Mouse (Mus musculus) adrenal gland, adult 8-10 months (tissue): Measurements from ENCODE around the gene Olfr522. TPM values are rescaled to one million over a fixed set of nuclear protein-coding genes. Genes with fewer than 3 reads are reported as not detected.

Experiments
- DNase-seq: peaks from one replicate; pipeline ENCODE4 v3.0.0; 2022
- total RNA-seq, 4 experiments: library from RNA; stranded (reverse); gene quantifications; 2 replicates each; pipeline ENCODE4 v1.2.4; 2022

Gene Olfr522
- not detected for total RNA-seq

DNA sequence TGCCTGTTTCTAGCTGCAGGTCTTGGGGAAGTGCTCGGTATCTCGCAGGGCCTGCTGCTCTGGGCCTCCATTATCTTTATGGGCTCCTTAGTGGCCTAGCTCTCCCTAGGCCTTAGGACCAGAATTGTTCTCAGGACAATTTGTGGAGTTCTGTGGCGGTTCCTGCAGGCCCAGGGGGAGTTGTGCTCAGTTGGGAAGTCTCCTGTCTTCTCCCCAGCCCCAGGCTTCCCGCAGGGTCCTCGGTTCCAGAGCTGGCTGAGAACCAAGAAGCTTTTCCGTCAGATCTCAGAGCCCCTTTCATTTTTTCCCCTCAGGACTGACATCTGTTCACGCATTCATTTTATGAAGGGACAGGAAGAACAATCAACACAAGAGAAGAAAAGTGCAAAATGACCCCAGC, at the start of gene Olfr522:
TSS of gene Olfr522 (minus strand) at position 101 of the 400 bp plus-strand sequence.
- no peak for DNase-seq

DNA sequence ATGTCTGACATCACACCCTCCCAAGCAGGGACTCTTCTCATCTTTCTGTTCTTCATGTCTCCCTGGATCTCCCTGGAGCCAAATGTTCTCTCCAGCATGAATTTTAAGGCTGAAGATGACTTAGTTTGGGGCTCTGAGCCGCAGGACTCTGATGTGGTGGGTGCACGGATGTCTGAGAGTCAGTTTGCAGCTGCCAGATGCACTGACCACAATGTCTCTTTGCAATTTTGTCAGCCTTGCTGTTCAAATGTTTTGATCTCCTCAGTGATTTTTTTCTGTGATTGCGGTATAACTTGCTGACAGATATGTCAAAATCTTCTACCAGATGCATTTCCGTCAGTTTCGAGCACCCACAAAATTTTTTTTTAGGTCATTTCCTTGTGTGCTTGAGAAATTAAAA, 49.3 kb upstream of the Olfr522 start:
- DNase-seq: no peak

DNA sequence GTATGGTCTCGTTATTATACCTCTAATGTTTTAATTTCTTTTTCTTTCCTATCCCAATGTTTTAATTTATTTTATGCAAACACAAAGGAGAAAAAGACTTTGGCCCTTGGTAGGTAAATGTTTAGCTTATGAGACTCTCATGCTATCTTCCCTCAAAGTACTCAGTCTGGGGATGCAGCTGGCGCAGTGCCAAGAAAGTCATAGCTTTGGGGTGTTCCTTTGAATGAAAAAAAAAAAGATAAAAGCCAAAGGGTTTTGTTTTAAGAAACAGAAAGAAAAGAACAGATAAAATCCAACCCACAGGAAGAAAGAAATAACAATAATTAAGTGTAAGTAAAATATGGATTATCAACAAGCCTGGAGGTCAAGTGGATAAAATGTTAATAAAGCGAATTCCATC, 44.1 kb upstream of the Olfr522 start:
- no peak for DNase-seq

DNA sequence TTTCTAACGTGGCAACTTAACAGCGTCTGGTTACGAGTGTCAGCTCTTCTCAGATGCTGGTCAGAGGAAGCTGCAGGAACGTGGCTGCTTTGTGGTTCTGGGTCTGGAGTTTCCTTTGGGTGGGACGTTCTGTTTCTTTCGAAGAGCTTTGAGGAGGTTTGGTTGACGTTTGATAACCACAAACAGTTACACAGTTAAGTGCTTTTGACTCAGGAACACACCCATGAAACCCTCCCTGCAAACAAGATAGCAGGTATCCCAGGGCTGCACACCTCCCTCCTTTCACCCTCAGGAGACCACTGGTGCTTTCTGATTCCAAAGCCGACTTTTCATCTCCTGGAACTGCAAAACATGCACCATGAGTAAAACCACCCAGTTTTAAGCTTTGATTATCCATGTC, 43.6 kb upstream of the Olfr522 start:
- no peak for DNase-seq

DNA sequence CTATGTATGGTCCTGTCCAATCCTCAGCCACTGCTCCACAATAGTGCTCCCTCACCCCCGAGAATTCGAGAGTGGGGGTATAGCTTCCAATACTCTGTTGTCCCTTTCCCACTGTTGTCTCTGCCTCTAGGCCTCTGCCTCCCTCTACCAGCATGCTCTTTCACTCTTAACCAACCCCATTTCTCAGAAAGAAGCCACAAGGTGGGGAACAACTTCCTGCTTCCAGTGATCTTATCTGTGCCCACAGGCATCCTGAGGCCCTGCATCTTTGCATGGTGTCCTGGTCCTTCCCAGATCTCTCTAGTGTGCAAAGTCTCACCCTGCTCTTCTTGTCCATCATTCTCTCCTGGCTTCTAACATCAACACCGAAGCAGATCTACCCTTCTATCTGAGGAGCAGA, 42.3 kb upstream of the Olfr522 start:
- DNase-seq: no peak

DNA sequence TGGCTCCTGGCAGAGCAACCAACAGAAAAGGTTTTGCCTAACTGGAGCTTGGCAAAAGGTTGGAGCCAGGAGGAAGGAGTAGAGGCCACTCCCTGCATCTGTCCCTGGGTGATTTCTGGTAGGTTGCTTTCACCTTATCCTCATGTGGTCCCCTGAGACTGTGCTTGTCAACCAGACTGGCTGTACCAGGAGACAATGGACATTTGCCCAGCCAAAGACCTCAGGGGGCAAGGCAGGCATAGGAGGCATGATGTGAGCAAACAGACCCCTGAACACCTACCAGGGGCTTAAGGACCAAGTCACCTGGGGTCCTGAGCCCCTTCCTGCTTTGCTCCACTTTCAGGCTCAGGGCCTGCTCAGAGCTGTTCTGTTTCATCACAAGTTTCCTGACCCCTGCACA, 41.3 kb upstream of the Olfr522 start, which contains the start of gene Olfr524:
TSS of gene Olfr524 (minus strand) at position 101 of the 400 bp plus-strand sequence.
- DNase-seq: no peak

DNA sequence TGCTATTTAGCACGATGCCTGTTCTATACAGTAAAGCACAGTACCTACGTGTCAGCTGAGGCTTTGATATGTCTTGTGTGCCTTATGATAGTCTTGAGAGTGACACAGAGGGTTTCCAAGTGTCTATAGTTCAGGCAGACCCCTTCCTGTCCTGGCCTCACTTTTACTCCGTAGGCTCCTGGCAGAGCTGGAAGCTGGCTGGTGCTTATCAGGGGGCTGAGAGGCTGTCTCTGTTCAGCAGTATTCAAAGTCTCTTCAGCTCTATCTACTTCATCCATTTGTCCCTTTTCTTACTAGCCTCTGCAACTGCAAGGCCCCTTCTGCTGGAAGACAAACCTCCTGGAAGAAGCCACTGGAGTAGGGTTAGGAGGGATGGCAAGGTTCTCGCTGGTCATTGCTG, 36.5 kb upstream of the Olfr522 start:
- DNase-seq: no peak

DNA sequence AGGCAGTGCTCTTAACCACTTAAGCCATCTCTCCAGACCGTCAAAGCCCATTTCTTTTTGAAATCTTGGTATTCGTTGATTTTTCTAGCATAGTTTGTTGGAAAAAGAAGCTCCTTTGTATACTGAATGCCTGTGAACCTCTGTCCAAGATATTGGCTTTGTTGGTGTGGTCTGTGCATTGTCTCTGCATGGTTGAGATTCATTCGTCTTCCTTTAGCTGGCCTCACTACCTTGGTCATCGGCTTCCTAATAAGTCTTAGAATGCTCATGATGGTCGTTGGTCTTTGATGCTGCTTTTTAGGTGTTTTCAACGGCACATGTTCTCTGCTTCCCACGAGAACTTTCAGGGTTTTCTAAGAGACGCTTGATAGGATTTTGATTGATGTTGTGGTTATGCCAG, 31.4 kb upstream of the Olfr522 start:
- DNase-seq: no peak

DNA sequence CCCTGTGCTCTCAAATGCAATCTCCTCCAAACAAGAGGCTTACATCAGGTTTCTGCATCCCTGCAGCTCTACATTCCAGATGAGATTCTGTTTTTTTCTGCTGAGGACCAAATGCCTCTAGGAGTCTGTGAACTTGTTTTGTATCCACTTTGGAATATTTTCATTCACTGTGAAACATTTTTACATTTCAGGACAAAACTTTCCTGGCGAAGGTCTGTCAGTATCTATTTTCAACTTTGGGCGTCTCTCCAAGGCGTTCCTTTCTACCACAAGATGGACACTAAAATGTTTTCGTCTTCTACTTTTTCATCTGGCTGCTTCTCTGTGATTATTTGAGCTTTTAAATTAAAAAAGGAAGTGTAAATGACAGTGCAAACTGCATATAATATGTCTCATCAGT, 29.5 kb upstream of the Olfr522 start:
- DNase-seq: no peak

DNA sequence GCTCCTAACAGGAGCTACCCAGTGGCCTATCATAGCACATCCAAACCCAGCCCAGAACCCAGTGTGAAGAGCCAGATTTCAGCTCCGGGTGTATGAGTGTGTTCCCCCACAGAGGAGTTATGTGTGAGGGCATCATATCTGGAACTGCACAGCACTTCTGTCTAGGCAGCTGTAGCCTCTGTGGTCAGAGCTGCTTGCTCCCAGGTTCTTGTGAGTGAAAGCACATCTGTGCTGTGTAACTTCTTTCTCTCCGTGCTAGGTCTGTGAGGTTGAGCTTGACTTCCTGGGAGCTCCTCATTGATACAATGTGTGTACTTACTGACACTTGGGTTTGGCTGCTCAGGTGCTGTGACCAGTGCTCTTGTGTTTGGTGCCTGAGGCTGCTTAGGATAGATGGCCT, 28.3 kb upstream of the Olfr522 start:
- no peak for DNase-seq

DNA sequence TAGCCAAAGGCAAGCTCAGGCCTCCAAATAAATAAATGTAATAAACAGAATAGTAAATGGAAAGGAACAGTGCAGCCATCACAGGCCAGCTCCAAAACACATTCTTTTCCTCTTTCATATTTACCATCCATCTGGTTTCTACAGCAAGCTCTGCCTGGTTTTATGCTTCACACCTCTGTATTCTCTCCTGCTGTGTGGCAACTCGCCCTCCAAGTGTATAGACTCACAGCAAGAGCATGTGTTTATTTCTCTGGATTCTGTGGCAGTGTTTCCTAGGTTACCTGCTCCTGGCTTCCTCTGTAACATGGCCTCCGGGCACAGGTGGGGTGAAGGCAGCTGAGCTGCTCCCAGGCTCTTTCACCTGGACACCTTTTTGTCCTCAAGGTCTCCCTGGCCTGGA, 27.9 kb upstream of the Olfr522 start:
- no peak for DNase-seq

DNA sequence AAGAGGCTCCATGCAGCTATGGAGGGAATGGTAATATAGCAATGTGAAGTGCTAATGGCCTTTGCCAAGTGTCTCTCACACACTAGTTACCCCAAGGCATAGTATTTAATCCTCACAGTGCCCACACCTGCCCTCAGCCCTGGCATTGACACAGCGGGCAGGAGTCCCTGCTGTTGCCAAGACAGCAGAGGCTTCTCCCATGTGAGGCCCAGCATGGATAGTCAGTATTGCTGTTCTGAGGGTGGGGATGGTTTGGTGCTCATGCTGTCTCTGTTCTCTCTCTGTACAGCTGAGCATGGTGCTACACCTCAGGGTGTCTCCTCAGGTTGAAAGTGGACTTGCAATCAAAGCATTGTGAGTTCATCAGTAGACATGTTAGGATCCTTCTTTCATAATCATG, 25.9 kb upstream of the Olfr522 start:
- DNase-seq: no peak

DNA sequence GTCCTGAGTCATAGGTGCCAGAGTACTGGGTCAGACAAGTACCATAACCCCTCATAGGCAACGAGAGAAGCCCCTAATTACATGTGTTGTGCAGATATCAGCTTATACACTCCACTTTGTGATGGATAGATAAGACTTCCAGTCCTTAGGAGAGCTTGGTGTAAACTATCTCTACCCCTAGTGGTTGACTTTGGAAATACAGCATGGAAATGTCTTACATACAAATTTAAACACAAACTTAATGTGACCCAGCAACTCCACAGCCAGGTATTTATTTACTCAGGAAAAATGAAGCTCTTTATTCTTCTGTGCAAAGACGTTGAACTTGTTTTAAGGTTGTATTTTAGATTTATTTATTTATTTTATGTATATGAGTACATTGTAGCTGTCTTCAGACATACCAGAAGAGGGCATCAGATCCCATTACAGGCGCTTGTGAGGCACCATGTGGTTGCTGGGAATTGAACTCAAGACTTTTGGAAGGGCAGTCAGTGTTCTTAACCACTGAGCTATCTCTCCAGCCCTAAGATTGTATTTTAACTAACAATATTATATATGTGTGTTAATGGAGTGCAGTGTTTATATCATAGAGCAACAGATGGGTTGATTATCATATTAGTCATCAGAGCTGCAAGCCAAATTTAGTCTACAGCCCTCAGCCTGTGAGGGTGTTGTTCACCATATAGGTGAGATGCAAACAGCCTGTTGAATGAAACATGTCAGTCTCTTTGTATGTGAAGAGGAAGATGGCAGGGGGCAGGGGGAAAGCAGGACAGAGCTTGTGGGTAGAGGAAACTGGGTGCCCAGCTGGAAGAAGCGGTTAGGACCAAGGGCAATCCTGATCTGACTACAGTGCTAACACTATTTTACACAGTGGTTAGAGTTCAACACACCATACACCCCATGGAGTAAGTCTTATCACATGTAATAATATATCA, 24.1 kb upstream of the Olfr522 start:
- no peak for DNase-seq

DNA sequence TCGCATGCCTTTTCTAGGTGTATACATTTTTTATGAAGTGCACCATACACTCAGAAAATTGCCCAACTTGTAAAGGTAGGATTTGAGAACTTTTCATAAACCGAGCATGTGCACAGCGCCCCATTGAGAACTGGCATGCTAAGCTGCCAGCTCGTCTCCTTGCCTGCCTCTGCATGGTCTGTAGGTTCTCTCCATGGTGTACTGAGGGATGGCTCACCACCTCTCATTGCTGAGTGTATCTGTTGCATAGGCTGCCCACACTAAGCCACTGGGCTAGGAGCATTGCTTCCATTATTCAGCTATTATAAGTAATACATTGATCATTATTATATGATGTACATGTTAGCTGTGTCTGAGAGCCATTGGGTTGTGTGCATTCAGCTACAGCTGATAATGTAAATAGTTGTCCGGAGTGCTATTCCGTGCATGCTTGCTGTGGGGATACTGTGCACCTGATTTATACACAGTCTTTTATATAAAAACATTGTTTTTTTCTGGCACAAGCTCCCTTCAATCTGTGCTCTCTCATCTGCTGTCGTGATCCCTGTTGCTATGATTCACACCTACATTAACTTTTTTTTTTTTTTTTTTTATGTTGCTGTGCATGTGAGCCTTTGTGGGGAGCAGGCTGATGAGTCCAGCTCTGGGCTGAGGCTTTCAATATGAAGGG, 23.3 kb upstream of the Olfr522 start:
- no peak for DNase-seq

DNA sequence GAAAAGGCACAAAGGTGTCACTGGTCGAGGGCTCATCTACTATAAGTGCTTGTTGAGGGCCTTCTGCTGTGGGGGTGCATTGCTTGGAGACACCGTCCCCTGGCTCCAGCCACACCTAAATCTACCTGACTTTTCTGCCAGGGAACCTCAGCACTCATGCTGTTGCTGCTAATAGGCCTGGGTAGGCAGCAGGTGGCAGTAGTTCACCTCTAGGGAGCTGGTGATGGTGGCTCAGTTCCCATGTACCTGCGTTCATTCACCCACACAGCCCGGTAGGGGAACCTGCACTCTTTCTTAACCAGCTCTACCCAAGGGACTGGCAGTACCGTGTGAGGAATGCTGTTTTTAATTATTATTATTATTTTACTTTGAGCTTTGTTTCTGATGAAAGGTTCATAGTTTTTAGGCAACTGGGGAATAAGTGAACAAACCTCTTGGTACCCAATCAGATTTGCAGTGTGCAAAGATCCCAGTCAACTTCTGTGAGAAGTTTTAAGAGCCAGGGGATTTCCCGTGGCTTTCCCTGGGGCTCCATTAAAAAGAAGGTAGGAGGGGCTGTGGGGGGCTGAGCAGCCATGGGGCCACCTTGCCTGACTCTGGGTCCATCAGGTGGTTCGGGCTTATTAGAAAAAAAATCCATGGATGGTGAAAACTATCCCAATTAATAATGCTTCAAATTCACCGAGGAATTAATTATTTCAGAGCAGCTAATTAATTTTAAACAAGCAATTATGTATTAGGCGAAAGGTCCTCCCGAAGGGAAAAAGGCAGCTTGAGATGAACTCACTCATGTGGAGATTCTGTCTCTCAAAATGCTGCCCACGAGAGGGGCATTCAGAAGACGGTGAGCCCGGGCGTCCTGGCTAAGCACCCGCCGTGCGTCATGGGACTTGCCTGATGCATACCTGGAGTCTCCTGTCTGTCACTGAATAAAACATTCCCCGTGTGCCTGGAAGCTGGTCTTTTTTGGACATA, 22.4 kb upstream of the Olfr522 start:
- DNase-seq: no peak

DNA sequence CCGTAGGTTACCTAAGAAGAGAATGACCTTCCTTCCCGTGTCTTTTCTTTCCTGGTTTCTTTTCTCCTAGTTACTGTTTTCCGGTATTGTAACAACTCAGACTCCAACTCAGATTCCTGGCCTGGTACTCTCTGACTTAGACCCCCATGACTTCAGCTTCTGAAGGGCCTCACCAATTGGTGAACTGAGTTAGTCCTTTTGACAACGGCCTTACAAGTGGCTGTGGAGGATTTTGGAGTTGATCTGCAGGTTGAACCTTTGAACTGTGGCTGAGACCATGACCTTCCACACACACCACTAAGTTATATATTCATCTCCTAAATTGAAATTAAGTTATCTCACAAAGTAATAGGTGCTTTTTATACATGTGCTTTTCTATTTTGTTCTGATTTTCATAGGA, 19.6 kb upstream of the Olfr522 start:
- DNase-seq: no peak

DNA sequence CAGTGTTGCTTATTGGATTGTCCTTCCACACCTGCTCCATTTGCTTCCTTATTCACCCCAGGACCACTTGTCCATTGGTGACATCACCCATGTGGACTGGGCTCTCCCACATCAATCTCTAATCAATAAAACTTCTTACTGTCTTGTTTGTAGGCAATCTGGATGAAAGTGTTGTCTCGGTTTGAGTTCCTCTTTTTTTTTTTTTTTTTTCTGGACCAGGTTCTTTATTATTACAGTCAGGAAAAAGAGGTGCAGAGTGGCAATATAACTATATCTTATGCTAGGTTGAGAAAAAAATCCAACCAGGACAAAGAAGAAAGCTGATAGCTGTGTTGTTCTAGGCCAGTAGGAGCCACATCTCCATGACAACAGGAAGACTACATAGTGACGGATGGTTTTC, 16.1 kb upstream of the Olfr522 start:
- DNase-seq: no peak

DNA sequence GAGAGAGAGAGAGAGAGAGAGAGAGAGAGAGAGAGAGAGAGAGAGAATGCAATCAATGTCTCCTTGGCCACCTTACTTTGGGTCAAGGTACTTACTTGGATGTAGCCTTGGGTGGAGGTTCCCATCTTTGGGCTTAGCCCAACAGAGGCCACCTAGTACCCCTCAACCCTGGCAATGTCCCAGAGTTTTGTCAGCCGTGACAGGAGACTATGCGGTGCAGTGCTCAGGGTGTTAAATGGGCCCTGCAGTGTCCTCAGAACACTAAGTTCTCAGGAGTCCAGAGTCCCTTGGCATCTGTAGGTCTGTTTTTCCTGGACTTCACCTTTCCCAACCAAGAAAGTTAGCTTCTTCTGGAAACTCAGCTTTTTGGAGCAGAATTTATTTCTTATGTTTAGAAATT, 14.6 kb upstream of the Olfr522 start:
- no peak for DNase-seq

DNA sequence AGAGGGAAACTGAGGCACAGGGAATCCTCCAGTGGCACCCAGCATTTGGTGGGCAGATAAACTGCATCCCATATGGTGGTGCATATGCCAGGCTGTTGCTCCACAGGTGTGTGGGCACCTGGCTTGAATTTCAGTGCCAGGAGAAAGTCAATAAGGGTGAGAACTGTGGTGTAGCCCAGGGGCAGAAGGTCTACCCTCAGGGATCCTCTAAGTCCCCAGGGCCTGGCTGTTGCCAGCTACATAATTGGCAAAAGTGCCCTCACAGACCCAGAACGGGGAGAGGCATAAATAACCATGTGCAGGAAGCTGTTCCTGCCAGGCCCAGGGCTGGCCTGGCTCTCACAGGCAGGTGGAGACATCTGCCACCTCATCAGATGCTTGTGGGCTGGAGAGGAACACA, 8.4 kb upstream of the Olfr522 start, which contains the start of gene Olfr523:
TSS of gene Olfr523 (plus strand) at position 282 of the 400 bp plus-strand sequence.
- no peak for DNase-seq

DNA sequence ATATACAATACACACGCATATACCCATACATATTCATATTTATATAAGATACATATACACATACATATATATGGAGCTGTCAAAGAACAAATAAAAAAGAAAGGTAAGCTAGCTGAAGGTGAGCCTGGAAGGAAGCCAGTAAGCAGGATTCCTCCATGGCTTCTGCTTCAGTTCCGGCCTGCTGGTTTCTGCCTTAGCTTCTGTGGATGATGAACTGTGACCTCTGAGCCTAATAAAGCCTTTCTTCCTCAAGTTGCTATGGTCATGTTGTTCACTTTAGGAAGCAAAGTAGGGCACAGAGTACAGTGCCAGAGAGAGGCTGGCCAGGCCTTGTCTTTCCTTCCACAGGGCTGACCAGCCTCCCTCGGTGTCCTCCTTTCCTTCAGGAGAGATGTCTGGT, 6.3 kb upstream of the Olfr522 start:
- DNase-seq: no peak

DNA sequence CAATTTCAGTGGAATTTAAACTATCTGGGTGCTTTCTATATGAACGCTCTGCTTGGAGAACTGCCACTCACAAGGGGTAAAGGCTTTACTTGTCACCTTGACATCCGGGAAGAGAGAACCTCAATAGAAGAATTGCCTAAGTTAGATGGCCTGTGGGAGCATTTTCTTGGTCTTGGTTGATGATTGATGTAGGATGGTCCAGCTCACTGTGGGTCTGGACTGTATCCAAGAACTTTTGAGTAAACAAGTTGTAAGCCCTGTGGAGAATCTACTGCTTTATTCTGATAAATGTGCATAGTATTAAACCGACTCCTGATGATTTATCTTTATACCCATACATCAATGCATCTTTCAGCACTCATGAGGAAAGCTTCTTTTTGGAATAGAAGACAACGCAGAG, 4.8 kb upstream of the Olfr522 start:
- no peak for DNase-seq

DNA sequence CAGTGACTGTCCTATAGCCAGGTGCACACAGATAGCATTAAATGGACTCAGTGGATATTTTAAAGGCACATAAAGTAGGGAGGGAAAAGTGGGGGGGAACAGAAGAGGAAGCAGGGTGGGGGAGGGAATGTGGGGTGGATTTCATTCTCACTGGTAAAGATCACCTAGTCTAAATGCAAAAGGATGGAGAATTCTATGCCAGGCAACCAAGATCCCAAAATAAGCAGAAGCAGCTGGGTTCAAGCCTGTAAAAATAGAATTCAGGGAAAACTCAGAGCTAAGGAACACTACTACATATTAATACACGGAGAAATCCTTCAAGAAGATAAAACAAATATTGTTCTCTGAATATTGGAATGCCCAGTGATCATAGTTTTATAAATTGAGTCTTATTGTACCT, 3.4 kb upstream of the Olfr522 start:
- no peak for DNase-seq

DNA sequence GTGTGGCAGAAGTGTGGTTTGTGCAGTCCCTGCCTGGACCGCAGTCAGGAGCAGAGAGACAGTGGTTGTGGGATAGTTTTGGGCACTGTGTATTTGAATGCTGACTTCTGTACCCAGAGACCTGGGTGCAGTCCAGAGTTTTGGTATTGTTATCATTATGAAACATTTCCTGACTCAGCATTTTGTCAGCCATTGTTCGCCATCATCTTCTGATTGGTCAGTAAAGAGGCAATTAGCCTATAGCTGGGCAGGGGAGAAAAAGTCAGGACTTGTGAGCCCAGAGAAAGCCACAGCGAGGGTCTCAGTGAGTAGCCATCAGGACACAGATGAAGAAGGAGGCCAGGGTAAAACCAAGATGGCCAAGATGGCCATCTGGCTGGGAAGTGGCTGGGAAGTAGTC, 4.2 kb downstream of the Olfr522 start:
- DNase-seq: no peak
